Mouse (Mus musculus) myocyte (in vitro differentiated cells): ENCODE measurements around the gene Slc25a44.

Experiments used
- MYOD1 ChIP-seq, 3 experiments: IDR thresholded peaks; one replicate each; pipeline ENCODE4 v1.6.1; 2011; ENCODE audit warnings: control low read depth in 2 of 3, low read depth in 2 of 3, mild to moderate bottlenecking in 2 of 3, moderate library complexity in 1 of 3; ENCODE audit not compliant: insufficient read length in 2 of 3, control insufficient read depth in 1 of 3
- POLR2A ChIP-seq: IDR thresholded peaks from one replicate; pipeline ENCODE4 v1.6.1; 2011; ENCODE audit warnings: low read depth, mild to moderate bottlenecking, control low read depth, moderate library complexity; ENCODE audit not compliant: insufficient read length
- POLR2AphosphoS2 ChIP-seq: IDR thresholded peaks from one replicate; pipeline ENCODE4 v1.6.1; 2011; ENCODE audit warnings: low read depth, control low read depth; ENCODE audit not compliant: insufficient read length
- TCF12 ChIP-seq: IDR thresholded peaks from one replicate; pipeline ENCODE4 v1.6.1; 2011; ENCODE audit warnings: mild to moderate bottlenecking, control low read depth; ENCODE audit not compliant: poor library complexity, insufficient read depth, severe bottlenecking
- USF1 ChIP-seq: IDR thresholded peaks from one replicate; pipeline ENCODE4 v1.6.1; 2011; ENCODE audit warnings: low read depth, mild to moderate bottlenecking, control low read depth, moderate library complexity

DNA sequence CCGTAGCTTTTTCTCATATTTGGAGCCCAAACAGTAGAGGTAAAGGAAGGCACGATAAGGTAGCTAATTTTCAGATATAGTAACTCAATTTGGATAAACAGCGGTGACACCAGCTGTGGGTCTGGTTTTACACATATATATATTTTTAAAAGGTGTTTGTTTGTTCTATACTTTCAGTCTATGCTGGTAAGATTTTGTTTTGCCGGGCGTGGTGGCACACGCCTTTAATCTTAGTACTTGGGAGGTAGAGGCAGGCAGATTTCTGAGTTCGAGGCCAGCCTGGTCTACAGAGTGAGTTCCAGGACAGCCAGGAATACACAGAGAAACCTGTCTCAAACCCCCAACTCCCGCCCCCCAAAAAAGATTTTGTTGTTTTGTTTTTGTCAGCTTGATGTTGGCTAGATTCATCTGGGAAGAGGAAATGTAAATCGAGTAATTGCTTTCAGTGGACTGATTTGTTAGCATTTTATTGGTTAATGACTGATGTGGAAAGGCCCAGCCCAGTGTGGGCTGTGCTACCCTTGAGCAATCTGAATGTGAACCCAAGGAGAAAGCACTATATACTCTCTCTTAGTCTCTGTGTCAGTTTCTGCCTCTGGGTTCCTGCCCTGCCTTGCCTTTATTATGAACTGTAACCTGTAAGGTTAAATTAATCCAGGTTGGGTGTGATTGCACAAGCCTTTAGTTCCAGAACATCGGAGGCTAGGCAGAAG lies 925 bp upstream of the Slc25a44 start:
- TF ChIP-seq POLR2A (no peak), POLR2AphosphoS2 (no peak), TCF12 (no peak), MYOD1 (IDR thresholded peaks at IDR 0.05; ENCODE audit: control insufficient read depth in 1 of 3, insufficient read length in 2 of 3, low read depth in 2 of 3) (no peak), USF1 (no peak)
